Mouse (Mus musculus): ENCODE measurements around the gene Fads2. TPM values are rescaled to one million over a fixed set of nuclear protein-coding genes. Genes with fewer than 3 reads are reported as not detected.

Gene Fads2
- polyA plus RNA-seq, 1 experiment: 131 TPM

DNA sequence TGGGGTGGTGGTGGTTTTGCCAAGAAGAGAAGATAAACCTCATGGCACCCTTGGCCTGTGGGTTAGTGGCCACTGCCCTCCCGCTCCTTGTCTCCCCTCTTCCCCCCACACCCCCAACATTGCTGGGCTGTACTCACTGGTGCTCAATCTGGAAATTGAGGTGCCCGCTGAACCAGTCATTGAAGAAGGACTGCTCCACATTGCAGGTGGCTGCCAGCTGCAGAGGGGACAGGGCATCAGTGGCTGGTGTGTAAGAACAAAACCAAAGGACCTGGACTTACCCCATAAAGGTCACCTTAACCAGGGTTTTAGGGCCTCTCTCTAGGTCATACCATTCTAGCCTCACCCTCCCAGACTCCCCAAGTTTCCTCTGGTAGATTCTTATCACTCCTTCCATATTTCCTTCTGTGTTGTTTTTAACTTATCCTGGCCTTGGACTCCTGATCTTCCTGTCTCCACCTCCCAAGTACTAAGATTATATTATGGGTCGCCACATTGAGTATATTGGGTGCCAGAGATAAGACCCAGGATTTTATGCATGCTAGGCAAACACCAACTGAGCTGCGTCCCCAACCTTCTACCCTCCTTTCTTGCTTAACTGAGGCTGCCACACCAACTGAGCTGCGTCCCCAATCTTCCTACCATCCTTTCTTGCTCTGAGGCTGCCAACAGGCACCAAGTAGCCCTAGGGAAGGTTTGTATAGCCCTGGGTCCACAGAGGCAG, 35.9 kb downstream of the Fads2 start:
- 37% methylated on average over 5 of the region's 5 CpGs for WGBS
- no peak for DNase-seq (ENCODE audit: low read depth, low spot score)

DNA sequence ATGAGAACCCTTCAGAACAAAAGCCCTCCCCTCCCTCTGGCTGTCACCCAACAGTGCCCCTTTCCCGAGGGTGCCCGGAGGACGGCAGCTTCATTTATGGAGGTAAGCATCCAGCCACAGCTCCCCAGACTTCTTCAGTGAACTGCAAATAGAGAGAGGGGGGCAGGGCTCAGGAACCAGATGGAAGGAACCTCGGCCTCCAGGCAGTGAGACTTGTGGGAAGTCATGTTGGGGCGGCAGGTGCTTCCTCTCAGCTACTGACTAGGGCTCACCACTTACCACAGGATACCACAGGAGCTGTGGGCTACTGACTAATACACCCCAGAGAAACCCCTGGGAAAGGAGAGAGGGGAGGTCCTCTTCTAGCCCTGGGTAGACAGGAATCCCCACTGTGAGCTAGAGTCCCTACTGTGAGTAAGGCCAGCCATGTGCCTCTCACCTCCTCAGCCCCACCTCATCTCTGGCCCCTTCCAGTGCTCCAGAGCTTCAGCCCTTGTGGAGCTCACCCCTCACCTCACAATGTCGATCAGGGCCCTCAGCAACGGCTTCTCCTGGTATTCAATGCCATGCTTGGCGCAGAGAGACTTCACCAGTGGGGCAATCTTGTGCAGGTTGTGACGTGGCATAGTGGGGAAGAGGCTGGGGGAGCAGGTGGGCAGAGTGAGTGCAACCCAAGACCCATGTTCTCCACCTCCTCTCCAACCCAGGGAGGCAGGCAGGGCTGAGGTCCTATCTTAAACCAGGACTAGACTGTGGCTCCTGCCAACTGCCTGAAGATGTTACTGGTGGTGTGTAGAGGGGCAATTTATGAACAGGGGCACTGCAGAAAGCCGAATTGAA, 37.2 kb downstream of the Fads2 start:
- WGBS: 69% methylated on average over 10 of the region's 10 CpGs
- DNase-seq (ENCODE audit: low read depth, low spot score): no peak

DNA sequence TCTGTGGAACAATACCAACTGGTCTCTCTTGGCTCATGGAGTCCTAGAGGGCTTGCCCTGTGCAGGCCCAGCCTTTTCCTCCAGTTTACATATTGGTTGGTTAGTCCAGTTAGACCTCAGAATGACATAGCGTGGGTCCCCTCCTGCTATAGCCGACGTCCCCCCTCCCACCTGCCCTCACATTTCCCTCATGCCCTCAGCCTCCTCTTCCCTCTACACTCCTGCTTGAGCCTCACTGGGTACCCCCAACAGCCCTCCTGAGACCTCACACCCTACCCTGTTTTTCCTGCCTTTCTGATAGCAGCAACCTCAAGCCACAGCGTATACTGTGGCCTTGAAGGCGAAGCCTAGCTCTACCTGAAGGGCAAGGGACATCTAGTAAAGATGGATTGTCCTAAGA, 38.7 kb downstream of the Fads2 start:
- DNase-seq (ENCODE audit: low read depth, low spot score): no peak
- 81% methylated on average over 5 of the region's 5 CpGs for WGBS

DNA sequence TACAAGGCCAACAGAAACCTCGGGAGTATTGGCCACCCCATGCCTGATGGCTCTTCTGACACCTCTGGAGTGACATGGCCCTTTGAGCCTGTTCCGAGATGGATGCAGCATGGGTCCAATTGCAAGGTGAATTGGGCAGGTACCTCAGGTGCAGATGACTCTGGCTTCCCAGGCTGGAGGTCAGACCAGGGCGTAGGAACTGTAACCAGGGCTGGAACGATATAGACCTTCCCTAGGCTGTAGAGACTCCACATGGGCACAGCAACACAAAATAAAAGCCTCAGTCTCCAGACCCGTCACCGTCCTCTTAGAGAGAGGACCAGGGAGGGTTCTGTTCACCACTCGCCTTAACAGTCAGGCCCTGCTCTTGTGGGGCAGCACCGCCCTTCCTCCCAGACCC, 39.3 kb downstream of the Fads2 start:
- WGBS: 83% methylated on average over 8 of the region's 8 CpGs
- DNase-seq (ENCODE audit: low read depth, low spot score): no peak

DNA sequence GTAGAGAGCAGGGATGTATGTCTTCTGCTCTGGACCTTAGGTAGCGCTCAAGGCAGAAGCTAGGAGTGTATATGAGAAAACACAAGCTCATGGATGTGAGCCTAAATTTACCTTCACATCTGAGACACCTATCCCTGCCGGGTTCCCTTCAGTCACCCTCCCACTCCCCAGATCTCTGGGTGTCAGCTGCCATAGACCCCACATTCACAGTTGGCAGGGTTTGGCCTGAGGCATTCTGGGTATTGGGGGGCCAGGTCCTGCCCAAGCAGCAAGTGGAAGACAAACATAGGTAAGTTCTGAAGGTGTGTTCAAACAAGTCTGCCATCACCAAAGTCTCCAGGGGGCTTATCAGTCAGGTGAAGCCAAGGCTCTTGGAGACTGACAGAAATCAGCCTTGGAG, 39.9 kb downstream of the Fads2 start:
- no peak for DNase-seq (ENCODE audit: low read depth, low spot score)
- WGBS: 88% methylated on average over 2 of the region's 2 CpGs

DNA sequence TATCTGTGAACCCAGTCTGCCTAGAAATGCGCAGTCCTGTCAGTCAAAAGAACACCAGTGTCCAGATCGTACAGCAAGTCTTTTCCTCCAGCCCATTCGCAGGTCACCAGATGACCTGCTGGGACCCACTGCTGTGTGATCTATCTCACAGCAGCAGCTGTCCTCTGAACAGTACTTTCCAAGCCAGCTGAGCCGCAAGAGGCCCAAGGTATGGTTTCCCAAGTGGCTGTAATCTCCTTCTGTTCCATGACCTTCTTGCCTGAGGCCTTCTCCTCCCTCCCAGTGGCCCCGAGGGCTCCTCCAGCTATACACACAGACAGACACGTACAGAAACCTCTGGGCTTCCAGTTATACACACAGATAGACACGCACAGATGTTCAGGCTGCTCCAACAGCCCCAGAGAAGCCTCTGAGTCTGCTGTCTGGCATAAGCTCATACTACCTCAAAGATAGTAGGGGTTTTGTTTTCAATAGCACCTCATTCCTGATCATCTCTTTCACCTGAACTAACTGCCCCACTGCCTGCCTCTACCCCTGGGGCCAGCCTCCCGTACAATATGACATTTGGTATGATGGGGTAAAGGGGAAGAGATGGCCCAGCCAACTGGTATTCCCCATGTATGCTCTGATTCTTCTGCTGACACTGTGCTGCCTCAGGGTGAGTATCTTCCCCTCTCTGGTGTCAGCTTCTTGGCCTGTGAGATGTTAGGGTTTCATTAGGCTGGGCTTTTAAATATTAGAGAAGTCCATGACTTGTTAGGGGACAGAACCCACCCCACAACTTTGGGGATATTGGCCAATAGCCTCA, 40.6 kb downstream of the Fads2 start:
- DNase-seq (ENCODE audit: low read depth, low spot score): no peak
- 23% methylated on average over 8 of the region's 8 CpGs for WGBS

DNA sequence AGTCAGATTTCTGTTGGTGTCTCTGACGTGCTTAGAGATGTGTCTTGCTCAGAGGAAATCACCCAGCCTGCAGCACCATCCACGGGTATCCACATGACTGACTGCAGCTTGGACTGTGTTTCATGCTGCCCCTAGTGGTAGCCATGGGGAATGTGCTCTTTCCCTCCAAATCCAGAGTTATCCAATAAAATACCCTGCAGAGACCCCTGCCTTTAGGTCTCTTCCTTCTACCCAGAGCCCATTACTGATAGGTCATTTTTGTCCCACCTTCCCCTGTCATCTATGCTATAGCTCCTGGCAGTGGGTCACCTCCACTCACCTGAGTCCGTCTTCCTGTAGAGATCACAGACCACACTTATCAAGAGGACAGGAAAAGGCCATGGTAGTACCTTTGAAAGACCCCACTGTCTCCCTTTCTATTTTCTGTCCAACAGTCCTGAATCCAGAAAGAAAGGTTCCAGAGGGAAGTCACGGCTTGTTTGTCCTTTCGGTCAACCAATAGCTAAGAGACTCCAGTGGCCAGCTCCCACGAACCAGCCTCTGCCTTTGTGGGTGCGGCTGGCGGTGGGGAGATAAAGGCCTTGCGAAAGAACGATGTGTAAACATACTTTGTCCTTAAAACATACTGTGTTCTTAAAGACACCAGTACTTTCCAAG, 41.5 kb downstream of the Fads2 start:
- DNase-seq (ENCODE audit: low read depth, low spot score): no peak
- 21% methylated on average over 10 of the region's 10 CpGs for WGBS

DNA sequence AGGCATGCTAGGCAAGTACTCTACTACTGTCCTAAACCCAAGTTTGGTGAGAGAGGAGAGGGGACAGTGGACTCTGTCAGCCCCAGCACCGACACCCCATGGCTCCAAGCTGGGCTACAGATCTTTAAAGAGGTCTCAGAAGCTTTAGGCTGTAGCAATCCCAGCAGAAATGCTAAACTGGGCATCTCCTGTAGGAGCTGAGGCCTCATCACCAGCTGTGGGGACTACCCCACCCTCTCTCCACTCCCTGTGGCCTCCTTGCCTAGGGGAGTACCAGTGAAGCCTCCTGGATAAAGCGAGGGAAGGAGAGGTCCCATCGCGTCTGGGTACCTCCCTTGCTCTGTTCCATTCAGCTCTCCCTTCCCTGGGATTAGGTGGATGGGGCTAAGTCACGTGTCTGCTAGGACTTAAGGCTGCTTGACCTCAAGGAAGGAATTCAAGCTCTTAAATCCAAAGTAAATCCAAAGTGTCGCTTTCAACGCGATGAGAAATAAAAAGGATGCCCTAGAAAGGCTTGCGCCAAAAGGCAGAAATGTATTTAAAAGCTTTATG, 42.6 kb downstream of the Fads2 start:
- no peak for DNase-seq (ENCODE audit: low read depth, low spot score)
- WGBS: 35% methylated on average over 9 of the region's 9 CpGs

DNA sequence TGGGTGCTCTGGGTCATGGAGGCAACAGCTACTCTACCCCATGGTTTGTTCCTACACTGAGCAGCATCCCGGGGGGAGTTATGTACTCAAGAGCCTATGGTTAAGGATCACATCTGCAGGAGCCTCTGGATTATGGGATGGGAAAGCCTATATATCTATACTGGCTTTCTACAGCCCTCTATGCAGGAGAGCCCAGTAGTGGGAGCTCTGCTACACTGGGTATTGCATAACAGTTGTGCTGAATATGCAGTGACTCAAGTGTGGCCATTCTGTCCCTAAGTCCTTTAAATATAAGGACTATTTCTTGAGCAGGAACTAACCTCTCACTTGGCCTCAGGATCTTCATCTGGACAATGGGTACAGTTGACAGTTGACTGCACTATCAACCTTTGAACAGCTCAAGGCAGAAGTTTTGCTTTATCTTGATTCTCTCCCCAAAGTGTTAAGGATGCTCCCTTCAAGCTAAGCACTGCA, 43.2 kb downstream of the Fads2 start:
- no peak for DNase-seq (ENCODE audit: low read depth, low spot score)
- WGBS: 29% methylated on average over 1 of the region's 1 CpGs

DNA sequence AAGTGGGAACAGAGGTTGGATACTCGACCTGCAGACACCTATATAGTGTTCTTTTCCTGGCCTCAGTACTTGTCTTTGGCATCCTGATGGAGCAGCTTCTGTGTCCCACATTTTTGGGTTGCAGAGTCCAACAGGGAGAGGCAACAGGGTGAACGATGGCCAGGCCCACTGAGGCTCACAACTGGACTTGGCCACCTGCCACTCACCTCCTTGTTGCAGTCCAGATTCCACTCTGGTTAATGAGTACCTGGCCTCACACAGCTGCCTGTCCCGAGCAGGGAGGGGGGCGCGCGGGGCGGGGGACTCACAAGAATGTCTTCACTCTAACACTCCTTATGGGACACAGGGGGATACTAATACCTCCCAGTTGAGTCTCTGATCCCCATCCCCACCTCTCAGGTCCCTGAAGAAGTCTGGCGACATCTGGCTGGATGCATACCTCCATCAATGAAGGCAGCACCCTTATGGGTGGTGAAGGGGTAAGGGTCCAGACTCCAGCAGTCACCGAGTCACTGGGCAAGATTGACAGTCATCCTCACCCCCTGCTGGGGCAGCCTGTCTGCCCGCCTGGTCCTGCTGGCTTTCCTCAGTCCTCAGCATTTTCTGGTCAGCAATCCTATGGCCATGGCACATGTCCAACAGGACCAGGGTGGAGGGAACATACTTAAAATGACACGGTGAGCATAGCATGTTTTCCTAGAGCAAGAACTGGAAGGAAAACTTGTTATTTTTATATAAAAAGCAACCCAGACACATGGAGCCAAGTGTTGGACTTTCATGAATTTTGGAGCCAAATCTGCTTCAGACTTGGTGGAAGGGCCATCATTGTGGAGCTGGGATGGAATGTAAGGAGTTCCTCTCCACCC, 43.8 kb downstream of the Fads2 start:
- DNase-seq (ENCODE audit: low read depth, low spot score): no peak
- 28% methylated on average over 11 of the region's 11 CpGs for whole genome bisulfite sequencing

DNA sequence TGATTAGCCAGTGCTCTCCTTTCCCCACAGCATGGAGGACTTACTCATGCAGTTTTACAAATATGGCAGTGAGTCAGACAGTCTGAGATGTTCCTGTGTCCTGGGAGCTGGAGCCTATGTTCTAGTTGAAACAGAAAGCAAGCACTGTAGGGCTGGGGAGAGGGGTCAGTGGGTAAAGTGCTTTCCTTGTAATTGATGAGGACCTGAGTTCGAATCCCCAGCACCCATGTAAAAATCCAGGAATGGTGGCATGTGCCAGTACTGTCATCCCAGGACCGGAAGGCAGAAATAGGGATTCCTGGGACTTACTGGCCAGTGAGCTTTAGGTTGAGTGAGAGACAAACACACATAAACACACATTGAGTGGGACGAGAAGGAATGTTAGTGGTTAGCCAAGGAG, 44.9 kb downstream of the Fads2 start:
- DNase-seq (ENCODE audit: low read depth, low spot score): no peak
- 54% methylated on average over 3 of the region's 3 CpGs for WGBS

DNA sequence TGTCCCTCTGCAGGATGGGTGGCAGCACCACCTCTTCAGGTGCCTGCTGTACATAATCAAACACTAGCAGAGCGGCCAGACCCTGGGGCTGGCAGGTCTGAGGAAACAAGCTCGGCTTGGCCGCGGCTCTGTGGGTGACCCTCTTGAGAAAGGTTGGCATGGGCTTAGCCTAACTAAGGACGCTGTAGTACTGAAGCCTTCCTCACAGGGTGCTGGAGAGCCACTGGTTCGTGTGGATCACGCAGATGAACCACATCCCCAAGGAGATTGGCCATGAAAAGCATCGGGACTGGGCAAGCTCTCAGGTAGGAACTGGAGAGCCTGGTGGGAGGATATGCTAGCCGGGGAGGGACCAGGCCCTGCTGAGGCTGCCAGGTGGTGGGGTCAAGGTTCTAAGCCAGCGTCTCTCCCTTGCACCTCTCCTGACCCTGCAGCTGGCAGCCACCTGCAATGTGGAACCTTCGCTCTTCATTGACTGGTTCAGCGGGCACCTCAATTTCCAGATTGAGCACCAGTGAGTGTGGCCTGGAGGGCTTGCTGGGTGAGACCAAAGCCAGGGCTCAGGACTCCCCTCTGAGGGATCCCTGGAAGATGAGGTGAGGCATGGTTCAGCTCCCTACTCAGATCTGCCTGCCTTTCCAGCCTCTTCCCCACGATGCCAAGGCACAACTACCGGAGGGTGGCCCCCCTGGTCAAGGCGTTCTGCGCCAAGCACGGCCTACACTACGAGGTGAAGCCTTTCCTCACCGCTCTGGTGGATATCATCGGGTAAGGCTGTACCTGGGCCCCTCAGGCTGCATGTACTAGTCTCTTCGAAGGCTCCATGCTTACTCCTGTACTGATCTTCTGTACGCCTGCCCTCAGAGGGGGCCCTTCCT, 45.5 kb downstream of the Fads2 start:
- DNase-seq (ENCODE audit: low read depth, low spot score): no peak
- WGBS: 64% methylated on average over 22 of the region's 22 CpGs

DNA sequence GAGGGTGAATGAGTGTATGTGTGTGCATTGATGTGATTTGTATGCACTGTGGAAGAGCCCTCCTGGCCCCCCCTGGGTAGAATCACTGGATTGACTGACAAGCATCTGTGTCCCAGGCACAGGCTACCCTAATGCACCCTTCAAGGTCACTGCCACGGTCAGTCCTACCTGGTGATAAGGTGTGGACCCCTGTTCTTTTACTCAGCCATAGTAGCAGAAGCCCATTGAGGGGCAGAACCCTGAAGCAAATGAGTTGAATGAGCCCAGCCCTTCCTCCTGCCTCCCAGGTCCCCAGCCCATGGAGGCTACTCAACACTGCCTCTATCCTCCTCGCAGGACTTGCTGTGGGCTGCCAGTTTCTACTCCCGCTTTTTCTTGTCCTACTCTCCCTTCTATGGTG, 46.3 kb downstream of the Fads2 start:
- DNase-seq (ENCODE audit: low read depth, low spot score): no peak
- WGBS: 72% methylated on average over 3 of the region's 3 CpGs

DNA sequence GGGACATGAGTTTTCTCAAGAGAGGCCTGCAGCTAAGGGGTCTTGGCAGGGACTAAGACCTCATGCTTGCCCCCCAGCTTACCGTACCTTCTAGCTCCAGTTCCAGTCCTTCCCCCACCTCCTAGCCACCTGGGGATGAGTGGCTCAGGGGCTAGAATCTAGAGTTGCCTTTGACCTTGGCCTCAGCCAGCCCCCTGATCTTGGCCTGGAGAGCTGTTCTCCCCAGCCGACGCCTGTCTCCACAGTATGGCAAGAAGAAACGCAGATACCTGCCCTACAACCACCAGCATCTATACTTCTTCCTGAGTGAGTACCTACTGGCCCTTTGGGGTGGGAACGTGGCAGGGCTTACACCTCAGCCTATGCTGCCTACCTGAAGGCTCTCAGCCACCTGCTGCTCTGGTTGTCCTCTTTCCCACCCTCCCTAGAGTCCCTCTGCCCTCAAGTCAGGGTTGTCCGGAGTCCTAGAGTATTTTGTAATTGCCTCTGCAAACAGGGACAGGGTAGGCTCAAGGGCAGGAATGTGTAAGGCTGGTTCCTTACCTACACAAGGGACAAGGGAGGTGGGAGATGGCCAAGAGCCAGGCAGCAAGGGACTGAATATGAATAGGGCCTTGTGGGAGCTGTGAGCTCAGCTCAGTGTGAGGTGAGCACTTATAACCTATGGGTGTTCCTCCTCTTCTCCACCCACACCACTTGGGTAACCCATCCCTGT, 47.0 kb downstream of the Fads2 start:
- no peak for DNase-seq (ENCODE audit: low read depth, low spot score)
- 85% methylated on average over 6 of the region's 6 CpGs for WGBS

DNA sequence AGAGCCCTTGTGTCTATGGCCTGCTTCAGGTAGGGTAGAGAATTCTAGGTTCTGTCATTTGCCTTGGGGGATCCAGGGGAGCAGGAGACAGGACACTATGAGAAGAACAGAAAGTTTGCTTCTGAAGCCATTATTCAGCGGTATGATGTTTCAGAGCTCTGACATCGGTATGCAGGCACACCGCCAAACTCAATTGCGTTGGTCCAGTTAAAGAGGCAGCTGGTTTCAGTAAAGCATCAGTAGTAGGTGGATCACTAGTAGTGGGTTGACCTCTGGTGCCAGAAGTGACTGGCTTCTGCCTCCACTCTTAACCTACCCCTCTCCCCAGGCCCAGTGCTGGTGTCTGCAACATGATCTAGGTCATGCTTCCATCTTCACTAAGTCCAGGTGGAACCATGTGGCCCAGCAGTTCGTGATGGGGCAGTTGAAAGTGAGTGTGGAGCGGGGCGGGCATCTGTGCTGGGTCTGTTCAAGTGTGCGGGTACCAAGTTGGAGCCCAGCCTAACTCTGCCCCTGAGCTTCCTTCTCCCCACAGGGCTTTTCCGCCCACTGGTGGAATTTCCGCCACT, 47.8 kb downstream of the Fads2 start:
- WGBS: 87% methylated on average over 10 of the region's 10 CpGs
- DNase-seq (ENCODE audit: low read depth, low spot score): no peak

DNA sequence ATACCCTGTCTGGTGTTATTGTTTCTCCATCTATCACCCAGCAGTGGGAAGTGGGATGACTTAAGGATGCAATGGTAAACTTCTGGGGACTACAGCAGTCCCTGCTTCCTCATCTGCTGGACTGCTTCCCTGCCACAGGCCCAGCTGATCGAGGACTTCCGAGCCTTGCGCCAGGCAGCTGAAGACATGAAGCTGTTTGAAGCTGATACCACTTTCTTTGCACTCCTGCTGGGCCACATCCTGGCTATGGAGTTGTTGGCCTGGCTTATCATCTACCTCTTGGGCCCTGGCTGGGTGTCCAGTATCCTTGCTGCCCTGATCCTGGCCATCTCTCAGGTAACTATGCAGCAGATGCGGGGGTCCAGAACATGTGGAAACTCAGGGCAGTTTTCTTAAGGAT, 48.8 kb downstream of the Fads2 start:
- DNase-seq (ENCODE audit: low read depth, low spot score): no peak
- WGBS: 84% methylated on average over 4 of the region's 4 CpGs

DNA sequence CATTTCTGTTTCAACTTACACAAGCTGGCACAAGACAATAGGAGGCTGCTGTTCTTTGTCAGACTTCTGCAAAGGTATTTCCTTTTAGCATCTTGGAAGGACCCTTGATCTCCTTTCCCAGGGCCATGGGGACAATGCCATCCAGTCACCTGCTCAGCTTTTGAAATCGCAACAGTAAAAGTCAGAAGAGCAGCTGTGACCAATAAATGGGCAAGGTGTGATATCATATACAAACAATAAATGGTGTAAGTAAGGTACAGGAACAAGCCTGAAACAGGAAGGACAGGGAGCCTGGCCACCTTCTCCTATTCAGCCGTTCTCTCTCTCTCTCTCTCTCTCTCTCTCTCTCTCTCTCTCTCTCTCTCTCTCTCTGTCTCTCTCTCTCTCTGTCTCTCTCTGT, 51.1 kb downstream of the Fads2 start:
- no peak for DNase-seq (ENCODE audit: low read depth, low spot score)
- 39% methylated on average over 2 of the region's 2 CpGs for WGBS

All from large intestine, adult 2 months (tissue).